Mouse (Mus musculus) intestine, postnatal 0 days (tissue): ENCODE results near the gene St7l. TPM values are rescaled to one million over a fixed set of nuclear protein-coding genes. Genes with fewer than 3 reads are reported as not detected.

Source experiments
- ATAC-seq: fragments of 200-750 bp; cut with Nextera tagmentation; 2 replicates; pipeline ENCODE4 v1.8.0; 2017; ENCODE audit warnings: mild to moderate bottlenecking, moderate TSS enrichment, moderate library complexity
- H3K27ac ChIP-seq: fragments of 300-500 bp; sonication (generic); 2 replicates; pipeline ENCODE4 v1.5.1; 2014; ENCODE audit warnings: mild to moderate bottlenecking, low read depth, low read length, moderate library complexity
- H3K27me3 ChIP-seq: fragments of 300-500 bp; sonication (generic); replicated peaks from 2 replicates; pipeline ENCODE4 v1.6.1; 2014; ENCODE audit warnings: low read length, mixed read lengths; ENCODE audit not compliant: control insufficient read depth, insufficient read depth
- H3K36me3 ChIP-seq: fragments of 300-500 bp; sonication (generic); 2 replicates; pipeline ENCODE4 v1.6.1; 2014; ENCODE audit warnings: mild to moderate bottlenecking, moderate library complexity; ENCODE audit not compliant: control insufficient read depth, insufficient read depth
- H3K4me1 ChIP-seq: fragments of 300-500 bp; sonication (generic); replicated peaks from 2 replicates; pipeline ENCODE4 v1.6.1; 2014; ENCODE audit warnings: antibody characterized with exemption, low read length, mixed read lengths; ENCODE audit not compliant: control insufficient read depth, insufficient read depth
- H3K4me2 ChIP-seq: fragments of 300-500 bp; sonication (generic); replicated peaks from 2 replicates; pipeline ENCODE4 v1.6.1; 2014; ENCODE audit warnings: low read depth, mild to moderate bottlenecking, moderate library complexity
- H3K4me3 ChIP-seq: fragments of 300-500 bp; sonication (generic); 2 replicates; pipeline ENCODE4 v1.5.1; 2014; ENCODE audit warnings: low read depth, low read length
- H3K9ac ChIP-seq: fragments of 300-500 bp; sonication (generic); 2 replicates; pipeline ENCODE4 v1.6.1; 2014; ENCODE audit warnings: mild to moderate bottlenecking, low read depth, low read length
- H3K9me3 ChIP-seq: fragments of 300-500 bp; sonication (generic); 2 replicates; pipeline ENCODE4 v1.6.1; 2016; ENCODE audit warnings: mixed run types; ENCODE audit not compliant: control insufficient read depth
- CTCF ChIP-seq: sonication (generic); IDR thresholded peaks from 2 replicates; pipeline ENCODE4 v1.5.1; 2016; ENCODE audit warnings: low read depth, mild to moderate bottlenecking, control low read depth, antibody characterized with exemption, moderate library complexity
- WGBS: fragments of 180-500 bp; shearing (Covaris S2); extraction: QIAGEN DNeasy Blood & Tissue Kit; methylation state at CpG from one replicate; pipeline ENCODE4 v1.1.7; 2014; 5-methylcytosine and 5-hydroxymethylcytosine counted together
- polyA plus RNA-seq: library from polyadenylated mRNA; unstranded; fragments of >200 nt; fragmentation: Nextera tagmentation; extraction: Ambion mirVana; gene quantifications from 2 replicates; pipeline ENCODE4 v1.2.1, GENCODE M21; 2015

St7l gene
- polyA plus RNA-seq, 1 experiment from 2014 or later: 21.9 TPM

GRCm38 (mm10) chr3:104967548-104968300 is 103.9 kb downstream of the St7l start:
- Histone ChIP-seq H3K27me3 (peaks cover 19% of the 10 kb centered on the region), H3K4me3 (peak overlapping the region; percentile 65), H3K4me1 (no peaks in the 10 kb centered on the region; the same call in 1 of the 2 replicates), H3K27ac (peak overlapping the region; percentile 46), H3K9me3 (no peaks in the 10 kb centered on the region), H3K36me3 (no peaks in the 10 kb centered on the region), H3K4me2 (peak overlapping the region; percentile 98), H3K9ac (peak overlapping the region; percentile 59)
- WGBS: 2% methylated on average over 49 of the region's 49 CpGs
- ATAC-seq: peak; percentile 67
- peak; percentile 94 for TF ChIP-seq CTCF

Other genes with a start within 250 kb of the St7l start
- gene Slc16a1, start 225.3 kb upstream of the St7l start, polyA plus RNA-seq: 36.6 and 36.7 TPM in 2 replicates
- gene Ppm1j, start 82.9 kb upstream of the St7l start, polyA plus RNA-seq: 22.3 and 24.4 TPM in 2 replicates
- 0.05 and 0.22 TPM in 2 replicates for gene Fam19a3, start 82.2 kb upstream of the St7l start, polyA plus RNA-seq
- gene Rhoc, start 75.6 kb upstream of the St7l start, polyA plus RNA-seq: 316 and 320 TPM in 2 replicates
- 144 and 157 TPM in 2 replicates for gene Mov10, start 45.4 kb upstream of the St7l start, polyA plus RNA-seq
- 109 and 110 TPM in 2 replicates for gene Capza1, start 500 bp downstream of the St7l start, polyA plus RNA-seq
- 1.2 and 1.5 TPM in 2 replicates for gene Wnt2b, start 97.9 kb downstream of the St7l start, polyA plus RNA-seq
- 9.8 and 10.6 TPM in 2 replicates for gene Cttnbp2nl, start 189.1 kb downstream of the St7l start, polyA plus RNA-seq
- not detected in 2 replicates for gene 4930564D02Rik, start 202.8 kb downstream of the St7l start, polyA plus RNA-seq